Mouse (Mus musculus) lung, postnatal 0 days (tissue): Measurements from ENCODE around the gene Mfsd12.

Source experiments
- CTCF ChIP-seq: IDR thresholded peaks from 2 replicates; pipeline ENCODE4 v1.5.1; 2016; ENCODE audit warnings: antibody characterized with exemption, mild to moderate bottlenecking
- EP300 ChIP-seq: IDR thresholded peaks from 2 replicates; pipeline ENCODE4 v1.6.1; 2016; ENCODE audit warnings: antibody characterized with exemption, mild to moderate bottlenecking, control low read depth

DNA sequence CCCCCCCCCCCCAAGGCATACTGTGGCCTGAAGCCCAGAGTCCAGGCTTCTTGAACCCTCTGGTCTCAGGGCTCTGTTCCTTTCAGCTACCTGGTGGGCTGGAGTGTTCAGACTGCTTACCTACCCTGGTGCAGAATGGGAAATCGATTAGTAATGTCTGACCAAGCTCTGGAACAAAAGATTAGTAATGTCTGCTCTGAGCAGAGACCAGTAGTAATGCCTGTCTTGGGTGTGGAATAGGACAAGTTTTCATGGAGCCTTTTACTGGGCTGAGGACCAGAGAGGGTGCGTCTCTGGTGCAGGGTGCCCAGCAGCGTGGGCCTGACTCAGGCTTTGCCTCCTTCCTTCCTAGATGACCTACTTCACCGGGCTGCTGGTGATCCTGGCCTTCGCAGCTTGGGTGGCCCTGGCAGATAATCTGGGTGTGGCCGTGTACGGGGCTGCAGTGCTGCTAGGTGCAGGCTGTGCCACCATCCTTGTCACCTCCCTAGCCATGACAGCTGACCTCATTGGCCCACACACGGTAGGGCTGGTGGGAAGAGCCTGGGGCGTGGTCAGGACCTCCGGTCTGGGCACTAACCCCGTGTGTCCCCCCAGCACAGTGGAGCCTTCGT is 5.2 kb downstream of the Mfsd12 start:
- TF ChIP-seq CTCF, result no peak
- no peak for TF ChIP-seq EP300
